Mouse (Mus musculus): ENCODE measurements around the gene Zbtb17. TPM values are rescaled to one million over a fixed set of nuclear protein-coding genes. Genes with fewer than 3 reads are reported as not detected.

Gene Zbtb17
- 10 to 100 TPM; 16.1 to 17.3 TPM for total RNA-seq (2021)
- long read RNA-seq, experiment 1, transcript Zbtb17-201 (16 exons, 2,722 nt), result major isoform, 8 of 13 reads
- long read RNA-seq, experiment 1, partial matches to known transcripts, result 1 of 13 reads
- long read RNA-seq, experiment 1, other reads (novel, unspliced or antisense), result 4 of 13 reads
- long read RNA-seq, experiment 2, transcript Zbtb17-201 (16 exons, 2,722 nt), result major isoform, 8 of 12 reads
- long read RNA-seq, experiment 2, partial matches to known transcripts, result 1 of 12 reads
- long read RNA-seq, experiment 2, other reads (novel, unspliced or antisense), result 3 of 12 reads

DNA sequence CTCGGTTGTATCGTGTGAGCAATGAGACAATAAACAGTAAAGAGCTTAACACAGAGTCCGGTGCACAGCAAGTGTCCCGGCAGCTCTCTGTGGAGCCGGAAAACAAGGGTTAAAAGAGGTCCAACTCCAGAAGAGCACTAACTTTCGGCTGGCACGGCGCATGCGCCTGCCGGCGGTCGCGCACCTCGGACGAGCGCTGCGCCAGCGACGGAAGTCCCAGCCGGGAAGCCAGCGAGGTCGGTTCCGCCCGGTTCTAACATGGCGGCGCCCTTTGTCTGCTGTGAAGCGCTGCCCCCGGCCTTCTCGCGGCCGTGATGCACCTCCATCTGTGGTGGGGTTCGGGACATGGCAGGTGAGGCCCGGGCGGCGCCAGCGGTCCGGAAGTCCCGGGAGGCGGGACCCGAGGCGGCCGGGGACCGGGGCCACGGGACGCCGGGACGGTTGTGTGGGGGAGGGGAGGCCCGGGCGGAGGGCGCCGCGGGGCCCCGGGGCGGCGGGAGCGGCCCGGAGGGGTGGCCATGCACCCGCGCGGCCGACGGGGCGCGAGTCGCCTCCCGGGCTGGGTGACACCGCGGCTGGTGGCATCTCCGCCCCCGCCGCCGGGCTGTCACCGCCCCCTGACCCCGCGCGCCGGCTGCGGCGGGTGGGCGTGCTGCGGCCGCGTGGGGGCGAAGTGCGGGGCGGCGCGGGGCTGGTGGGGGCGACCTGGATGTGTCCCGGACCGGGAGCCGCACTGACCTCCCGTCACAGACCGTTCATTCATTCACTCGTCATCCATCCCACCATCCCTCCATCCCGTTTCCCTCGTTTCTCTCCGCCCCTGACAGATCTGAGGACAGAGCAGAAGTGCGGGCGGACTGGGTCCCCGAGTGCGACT lies at the start of gene Zbtb17:
Gene Zbtb17 (plus strand): TSS at position 204 of the 877 bp plus-strand sequence.
- DNase-seq, result peak; percentile 93

DNA sequence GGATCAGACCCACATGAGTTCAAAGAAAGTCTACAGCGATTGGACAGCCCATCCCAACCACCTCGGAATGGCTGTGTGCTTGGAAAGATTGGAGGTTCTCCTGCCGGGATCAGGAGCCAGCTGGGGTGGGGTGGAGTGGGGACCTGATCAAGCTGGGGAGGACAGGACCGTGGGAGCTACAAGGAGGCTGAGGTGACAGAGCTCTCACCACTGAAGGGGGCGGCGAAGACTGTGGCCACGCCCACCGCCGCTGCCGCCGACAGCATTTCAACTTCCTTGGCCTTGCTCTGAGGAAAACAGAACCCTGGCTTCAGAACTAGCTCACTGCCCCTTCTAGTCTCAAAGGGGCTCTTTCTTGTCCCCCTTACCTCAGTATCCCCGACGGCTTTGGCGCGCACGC lies 49.7 kb upstream of the Zbtb17 start:
- DNase-seq, result no peak

DNA sequence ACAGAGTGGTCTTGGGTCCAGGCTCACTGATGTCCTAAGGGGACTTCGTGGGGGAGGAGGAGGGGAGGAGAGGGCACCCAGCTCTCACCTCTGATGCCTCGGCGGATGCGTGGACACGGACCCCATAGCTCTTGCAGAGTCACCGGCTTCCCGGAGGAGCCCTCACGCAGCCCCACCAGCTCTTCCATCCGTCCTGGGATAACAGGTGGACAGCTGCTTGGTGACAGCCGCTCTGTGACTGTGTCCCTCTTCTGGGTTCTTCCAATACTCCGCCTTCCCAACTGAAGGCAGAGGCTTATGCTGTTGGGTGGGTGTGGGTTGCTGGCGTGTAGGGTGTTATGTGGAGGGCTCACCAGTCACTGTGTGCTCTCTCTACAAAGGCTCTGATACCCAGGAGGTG lies 46.6 kb upstream of the Zbtb17 start:
- DNase-seq, result no peak

GRCm38 (mm10) chr4:141398545-141398944 lies 45.9 kb upstream of the Zbtb17 start, which contains the start of gene Clcnka:
Gene Clcnka, minus strand, starts transcription at chr4:141398724.
- DNase-seq, result no peak

GRCm38 (mm10) chr4:141400171-141400570 lies 44.3 kb upstream of the Zbtb17 start:
- no peak for DNase-seq

GRCm38 (mm10) chr4:141404518-141405313 lies 39.7 kb upstream of the Zbtb17 start:
- peak; percentile 88 for DNase-seq

GRCm38 (mm10) chr4:141405314-141405622 lies 39.2 kb upstream of the Zbtb17 start:
- DNase-seq, result no peak

GRCm38 (mm10) chr4:141406516-141407299 lies 37.7 kb upstream of the Zbtb17 start:
- DNase-seq, result peak; percentile 66

DNA sequence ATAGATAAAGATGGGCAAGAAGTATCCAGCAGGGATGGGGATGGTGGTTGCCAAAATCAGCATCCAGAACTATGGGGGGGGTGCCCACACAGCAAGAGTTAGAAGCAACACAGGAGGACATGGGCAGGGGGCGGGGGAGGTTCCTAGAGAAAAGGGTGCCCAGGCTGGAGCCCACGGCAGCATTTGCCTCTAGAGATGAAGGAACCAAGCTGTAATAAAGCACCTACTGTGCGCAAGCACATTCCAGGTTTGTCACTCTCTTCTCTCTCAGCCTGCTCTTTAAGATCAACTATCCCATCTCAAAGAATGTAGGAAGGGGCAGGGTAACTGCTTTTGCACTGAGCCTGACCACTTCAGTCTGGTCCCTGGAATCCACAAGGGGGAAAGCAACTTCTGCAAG lies 35.9 kb upstream of the Zbtb17 start:
- DNase-seq, result no peak

DNA sequence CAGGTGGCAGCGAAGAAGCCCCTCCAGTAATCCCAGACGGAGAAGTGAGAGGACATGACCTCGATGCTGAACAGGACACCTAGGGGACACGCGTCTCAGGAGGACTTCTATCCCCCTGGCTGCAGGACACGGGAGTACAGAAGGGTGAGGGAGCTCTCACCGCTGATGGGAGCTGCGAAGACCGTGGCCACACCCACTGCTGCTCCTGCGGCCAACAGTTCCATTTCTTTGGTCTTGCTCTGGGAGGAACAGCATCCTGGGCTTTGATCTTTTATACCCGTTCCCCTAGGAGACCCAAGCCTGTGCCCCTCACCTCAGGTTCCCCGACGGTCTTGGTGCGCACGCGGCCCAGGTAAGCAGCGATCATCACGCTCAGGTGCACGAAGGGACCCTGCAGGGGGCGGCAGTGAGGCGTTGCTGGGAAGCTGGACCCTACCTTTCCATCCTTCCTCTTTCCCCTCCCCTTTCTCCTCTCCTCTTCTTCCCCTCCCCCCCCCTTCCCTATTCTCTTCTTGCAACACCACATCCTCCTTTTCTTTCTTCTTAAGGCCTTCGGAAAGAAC lies 32.9 kb upstream of the Zbtb17 start:
- no peak for DNase-seq

DNA sequence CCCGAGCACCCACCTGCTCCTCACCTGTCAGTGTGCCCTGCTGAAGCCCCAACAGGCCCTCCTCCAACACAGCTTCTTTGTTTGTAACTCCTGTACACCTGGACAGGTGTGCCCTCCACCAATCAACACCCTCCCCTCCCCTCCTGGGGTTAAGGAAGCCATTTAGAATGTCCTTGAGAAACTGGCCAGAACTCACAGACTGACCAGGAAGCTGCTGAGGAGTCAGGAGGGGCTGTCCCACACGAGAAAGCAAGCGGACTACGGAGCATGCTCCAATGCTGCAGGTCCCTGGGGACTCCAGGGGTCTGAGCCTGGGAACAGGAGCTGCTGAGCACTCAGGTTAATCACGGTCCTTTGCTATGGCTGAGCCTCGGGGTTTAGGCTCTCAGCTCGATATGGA lies 28.5 kb upstream of the Zbtb17 start, which contains the start of gene Clcnkb:
Gene Clcnkb (minus strand): TSS at position 91 of the 400 bp plus-strand sequence.
- DNase-seq, result no peak

- no peak for DNase-seq
Measured at GRCm38 (mm10) chr4:141419398-141420191, 24.9 kb upstream of the Zbtb17 start.

DNA sequence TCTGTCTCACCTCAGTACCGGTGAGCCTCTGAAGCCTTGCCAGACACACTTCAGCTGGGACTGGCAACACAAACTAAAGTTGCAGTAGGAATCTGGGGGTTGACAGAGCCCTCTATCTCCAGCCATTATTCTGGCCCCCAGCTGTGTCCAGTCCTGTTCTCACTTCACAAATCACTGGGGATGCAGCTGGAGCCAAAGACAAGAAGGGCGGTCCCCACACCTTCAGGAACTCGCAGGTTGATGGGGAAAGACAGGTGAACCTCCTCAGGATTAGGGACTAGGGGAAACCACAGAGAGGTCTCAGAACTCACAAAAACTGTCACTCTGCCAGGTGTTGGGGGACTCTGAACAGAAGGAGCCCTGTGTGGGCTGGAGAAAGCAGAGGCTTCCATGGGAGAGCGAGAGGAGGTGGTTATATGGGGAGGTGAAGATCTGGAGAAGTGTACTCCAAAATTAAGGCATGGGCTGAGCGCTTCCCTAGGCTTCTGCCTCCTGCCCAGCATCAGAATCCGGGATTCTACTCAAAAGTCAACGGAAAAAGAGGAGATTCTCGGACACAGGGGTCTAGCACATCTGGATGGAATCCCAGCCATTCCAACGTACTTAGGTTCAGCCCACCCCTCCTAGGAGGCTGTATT lies 24.1 kb upstream of the Zbtb17 start, which contains the start of gene Hspb7:
Gene Hspb7 (plus strand): TSS at position 588 of the 638 bp plus-strand sequence.
- no peak for DNase-seq

DNA sequence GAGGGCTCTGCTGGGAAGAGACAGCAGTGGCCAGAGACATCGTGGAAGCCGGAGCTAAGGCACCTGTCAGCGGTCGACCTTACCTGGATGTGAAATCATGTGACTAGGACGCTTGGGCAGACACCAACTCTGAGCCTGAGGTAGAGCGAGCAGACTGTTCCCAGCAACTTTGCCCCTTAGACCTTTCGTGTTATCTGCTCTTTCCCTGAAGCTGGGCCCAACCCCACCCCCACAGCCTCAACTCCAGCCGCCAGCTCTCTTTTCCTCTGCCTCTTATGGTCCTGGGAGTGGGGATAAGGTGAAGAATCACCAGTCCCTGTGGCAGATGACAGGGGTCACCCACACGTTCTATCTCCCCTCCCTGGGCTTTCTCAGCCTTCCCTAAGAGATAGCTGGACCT lies 23.6 kb upstream of the Zbtb17 start:
- no peak for DNase-seq

DNA sequence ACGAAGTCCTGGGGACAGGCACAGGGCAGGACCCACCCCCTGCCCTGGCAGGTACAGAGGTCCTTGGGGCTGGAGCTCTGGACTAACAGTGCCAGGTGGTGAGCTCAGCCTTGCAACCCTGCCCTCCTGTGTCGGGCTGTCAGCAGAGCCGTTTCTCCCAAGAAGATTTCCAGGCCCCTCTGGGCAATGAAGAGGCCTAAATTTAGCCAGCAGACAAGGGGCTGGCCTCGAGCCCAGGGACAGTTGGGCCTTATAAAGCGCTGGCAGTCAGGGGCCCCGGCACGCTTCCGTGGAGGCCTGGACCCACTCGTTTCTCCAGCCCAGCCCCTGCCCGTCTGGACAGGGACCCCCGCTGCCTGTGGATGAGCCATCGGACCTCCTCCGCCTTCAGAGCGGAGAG lies 23.0 kb upstream of the Zbtb17 start:
- peak; percentile 81 for DNase-seq

DNA sequence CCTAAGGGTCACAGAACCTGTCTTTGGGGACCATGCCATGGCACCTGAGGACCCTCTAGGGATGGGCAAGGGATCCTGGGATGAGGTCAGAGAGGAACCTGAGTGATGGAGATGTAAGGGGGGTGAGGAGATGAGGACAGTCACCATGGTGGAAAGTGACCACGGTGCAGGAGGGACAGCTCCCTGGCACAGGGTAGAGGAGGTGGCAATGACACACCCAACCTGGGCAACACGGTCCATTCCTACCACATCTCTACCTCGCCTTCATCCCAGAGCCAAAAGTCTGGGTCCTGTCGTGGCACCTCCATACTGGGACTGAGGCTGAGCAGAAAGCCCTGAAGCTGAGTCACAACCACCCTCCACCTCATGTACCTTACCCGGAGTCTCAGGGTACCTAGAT lies 21.6 kb upstream of the Zbtb17 start:
- no peak for DNase-seq

- no peak for DNase-seq
Measured at GRCm38 (mm10) chr4:141423288-141423687, 21.2 kb upstream of the Zbtb17 start.

DNA sequence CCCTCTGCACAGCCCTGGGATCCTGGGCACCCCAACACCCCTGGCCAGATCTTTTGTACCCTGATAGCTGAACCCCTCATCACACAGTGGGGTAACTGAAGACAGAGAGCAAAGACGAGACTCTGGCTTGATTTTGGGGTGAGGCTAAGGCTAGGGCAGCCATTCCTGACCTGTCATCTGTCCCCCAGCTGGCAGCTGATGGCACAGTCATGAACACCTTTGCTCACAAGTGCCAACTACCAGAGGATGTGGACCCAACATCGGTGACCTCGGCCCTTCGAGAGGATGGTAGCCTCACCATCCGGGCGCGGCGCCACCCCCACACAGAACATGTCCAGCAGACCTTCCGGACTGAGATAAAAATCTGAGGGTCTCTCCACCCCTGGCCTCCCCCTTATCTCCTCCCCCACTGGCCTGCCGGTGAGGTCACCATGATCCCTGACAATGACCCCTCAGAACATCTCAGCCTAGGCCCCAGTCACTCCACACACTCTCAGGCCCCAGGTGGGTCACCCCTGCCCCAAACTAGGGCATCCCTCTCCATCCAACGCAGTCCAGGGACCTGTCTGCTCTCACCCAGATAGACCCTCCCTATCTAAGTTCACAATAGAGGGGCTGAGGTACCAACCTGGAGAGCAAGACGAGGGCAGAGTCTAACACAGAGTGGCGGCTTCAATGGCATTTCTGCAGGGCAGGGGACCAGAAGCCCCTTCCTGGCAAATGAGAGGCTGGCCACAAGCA lies 20.6 kb upstream of the Zbtb17 start:
- no peak for DNase-seq

Data from gastrocnemius, postnatal 10 days (tissue).